Mouse (Mus musculus) embryonic facial prominence, embryonic 11.5 days (tissue): ENCODE results near the gene Mphosph6. TPM values are rescaled to one million over a fixed set of nuclear protein-coding genes. Genes with fewer than 3 reads are reported as not detected.

ENCODE experiments used
- ATAC-seq: fragments of 200-750 bp; cut with Nextera tagmentation; replicated peaks from 2 replicates; pipeline ENCODE4 v1.8.0; 2017; ENCODE audit warnings: low read depth; ENCODE audit not compliant: insufficient number of reproducible peaks, low FRiP score, low TSS enrichment
- DNase-seq: peaks from one replicate; pipeline ENCODE4 v3.0.0-alpha.2; 2015; ENCODE audit warnings: low spot score
- H3K27ac ChIP-seq: fragments of 300-500 bp; sonication (generic); replicated peaks from 2 replicates; pipeline ENCODE4 v1.5.1; 2014; ENCODE audit warnings: mild to moderate bottlenecking, low read depth, low read length, control low read depth
- H3K27me3 ChIP-seq: fragments of 300-500 bp; sonication (generic); 2 replicates; pipeline ENCODE4 v1.6.1; 2014; ENCODE audit warnings: mild to moderate bottlenecking, low read length, moderate library complexity, mixed read lengths; ENCODE audit not compliant: control insufficient read depth, insufficient read depth
- H3K36me3 ChIP-seq: fragments of 300-500 bp; sonication (generic); replicated peaks from 2 replicates; pipeline ENCODE4 v1.6.1; 2014; ENCODE audit warnings: low read depth, mild to moderate bottlenecking, low read length, moderate library complexity, mixed read lengths; ENCODE audit not compliant: control insufficient read depth, insufficient read depth
- H3K4me1 ChIP-seq: fragments of 300-500 bp; sonication (generic); 2 replicates; pipeline ENCODE4 v1.6.1; 2014; ENCODE audit warnings: low read length, mixed read lengths; ENCODE audit not compliant: control insufficient read depth, insufficient read depth
- H3K4me2 ChIP-seq: fragments of 300-500 bp; sonication (generic); 2 replicates; pipeline ENCODE4 v1.6.1; 2014; ENCODE audit warnings: low read depth, mild to moderate bottlenecking, control low read depth, low read length, moderate library complexity
- H3K4me3 ChIP-seq: fragments of 300-500 bp; sonication (generic); 2 replicates; pipeline ENCODE4 v1.5.1; 2014; ENCODE audit warnings: low read depth, low read length, control low read depth
- H3K9ac ChIP-seq: fragments of 300-500 bp; sonication (generic); replicated peaks from 2 replicates; pipeline ENCODE4 v1.6.1; 2014; ENCODE audit warnings: mild to moderate bottlenecking, control low read depth, low read length
- H3K9me3 ChIP-seq: fragments of 300-500 bp; sonication (generic); replicated peaks from 2 replicates; pipeline ENCODE4 v1.6.1; 2016; ENCODE audit warnings: mild to moderate bottlenecking, low read length, inconsistent platforms, mixed read lengths; ENCODE audit not compliant: control insufficient read depth
- WGBS: fragments of 180-500 bp; shearing (Covaris S2); extraction: QIAGEN DNeasy Blood & Tissue Kit; methylation state at CpG from one replicate; pipeline ENCODE4 v1.1.7; 2014; 5-methylcytosine and 5-hydroxymethylcytosine counted together
- polyA plus RNA-seq: library from polyadenylated mRNA; unstranded; fragments of >200 nt; fragmentation: Nextera tagmentation; extraction: Ambion mirVana; gene quantifications from 2 replicates; pipeline ENCODE4 v1.2.1, GENCODE M21; 2014

Mphosph6 gene
- polyA plus RNA-seq, result 61.5 and 69.1 TPM in 2 replicates

DNA sequence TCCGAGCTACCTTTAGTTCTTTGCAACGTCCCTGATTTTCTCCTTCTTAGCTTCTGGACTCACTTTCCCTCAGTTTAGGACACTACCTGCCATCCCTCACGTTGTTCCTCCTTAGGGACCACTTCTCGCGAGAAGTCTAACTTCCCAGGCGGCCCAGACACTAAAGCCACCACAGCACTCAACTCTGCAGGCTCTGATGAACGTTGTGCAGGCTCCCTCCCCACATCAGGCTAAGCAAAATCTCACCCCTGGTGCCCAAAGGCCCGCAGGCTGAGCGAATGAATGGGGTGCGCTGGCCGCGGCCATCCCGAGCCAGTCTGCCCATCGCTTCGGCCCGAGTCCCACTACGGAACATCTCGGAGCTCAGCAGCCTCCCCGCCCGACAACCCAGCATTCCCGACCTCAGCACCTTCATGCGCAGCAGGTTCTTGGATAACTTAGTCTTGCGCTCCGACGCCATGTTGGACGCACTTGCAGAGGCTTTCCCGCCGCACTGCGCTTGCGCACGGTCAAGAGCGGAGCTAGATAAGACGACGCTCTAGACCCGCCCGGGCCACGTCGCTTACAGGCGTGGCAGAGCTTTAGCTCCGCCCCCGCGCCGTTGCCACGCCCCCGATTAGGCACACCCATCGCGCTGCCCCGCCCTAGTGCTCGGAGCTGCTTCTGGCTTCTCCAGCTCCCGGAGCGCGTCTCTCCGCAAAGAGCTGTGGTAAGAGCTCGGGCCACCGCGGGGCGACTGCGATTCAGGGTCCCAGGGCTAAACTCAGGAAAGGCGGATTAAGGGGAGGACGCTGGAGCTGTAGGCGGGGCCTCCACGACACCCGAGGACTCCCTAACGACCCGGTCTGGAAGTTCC, at the start of gene Mphosph6:
TSS of gene Mphosph6 (minus strand) at position 501 of the 856 bp plus-strand sequence.
- ATAC-seq (peak; percentile 99), DNase-seq (peak; percentile 99)
- under 1% methylated on average over 65 of the region's 65 CpGs for WGBS
- Histone ChIP-seq H3K4me2 (peak within 1 kb of the TSS; percentile 70), H3K36me3 (no peaks in the 10 kb centered on the region), H3K4me1 (0 out of 2 replicates have a peak, but pooled peaks cover 3% of the 10 kb centered on the region), H3K9ac (peak within 1 kb of the TSS; percentile 81), H3K27me3 (no peaks in the 10 kb centered on the region), H3K4me3 (peak within 1 kb of the TSS; percentile 65), H3K27ac (peak within 1 kb of the TSS; percentile 74), H3K9me3 (no peaks in the 10 kb centered on the region)

DNA sequence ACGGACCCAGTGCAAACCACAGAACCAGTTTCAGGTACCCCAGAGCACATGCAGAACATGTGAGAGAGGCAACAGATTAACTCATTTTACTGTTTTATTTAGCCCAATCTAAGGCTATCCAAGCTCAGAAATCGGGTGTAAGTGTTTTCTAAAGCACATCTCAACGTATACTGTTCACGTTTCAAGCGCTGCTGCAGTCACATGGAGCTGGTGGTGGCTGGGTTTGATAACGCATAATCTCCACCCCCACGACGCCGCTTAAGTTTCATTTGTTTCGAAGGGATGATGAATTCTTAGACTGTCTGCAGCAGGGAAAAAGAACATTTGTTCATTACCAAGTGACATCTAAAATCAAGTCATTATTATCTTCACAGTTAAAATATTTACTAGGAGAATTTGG, 48.7 kb upstream of the Mphosph6 start:
- ATAC-seq, result no peak

DNA sequence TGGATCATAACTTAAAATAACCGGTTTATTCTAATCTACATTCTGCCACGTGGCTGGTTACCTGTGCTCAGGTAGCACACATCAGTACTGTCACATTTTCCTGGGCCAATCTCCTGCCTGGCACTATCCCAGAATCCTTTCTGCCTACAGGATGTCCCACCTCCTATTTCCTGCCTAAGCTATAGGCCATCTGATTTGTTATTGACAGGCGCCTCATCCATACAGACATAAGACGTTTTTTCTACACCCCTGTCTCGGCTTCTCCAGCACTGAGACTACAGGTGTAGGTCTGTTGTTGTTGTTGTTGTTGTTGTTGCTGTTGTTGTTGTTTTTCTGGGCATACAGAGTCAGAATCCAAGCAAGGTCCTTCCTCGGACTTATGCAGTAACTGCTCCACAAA, 46.1 kb upstream of the Mphosph6 start:
- Histone ChIP-seq H3K36me3 (no peaks in the 10 kb centered on the region), H3K4me2 (no peak overlapping the region), H3K27ac (no peak overlapping the region), H3K4me1 (no peaks in the 10 kb centered on the region), H3K27me3 (no peaks in the 10 kb centered on the region), H3K9me3 (no peaks in the 10 kb centered on the region), H3K4me3 (no peak overlapping the region), H3K9ac (no peak overlapping the region)
- 91% methylated on average over 6 of the region's 6 CpGs for WGBS
- no peak for DNase-seq
- no peak for ATAC-seq

More for the DNA sequence above, 48.7 kb upstream of the Mphosph6 start:
- no peak overlapping the region for H3K4me3 ChIP-seq
- no peak overlapping the region for H3K4me2 ChIP-seq
- H3K4me1 ChIP-seq, result no peaks in the 10 kb centered on the region
- no peaks in the 10 kb centered on the region for H3K27me3 ChIP-seq
- no peaks in the 10 kb centered on the region for H3K36me3 ChIP-seq
- no peak for DNase-seq
- H3K27ac ChIP-seq, result no peak overlapping the region
- no peaks in the 10 kb centered on the region for H3K9me3 ChIP-seq
- 83% methylated on average over 10 of the region's 10 CpGs for WGBS
- no peak overlapping the region for H3K9ac ChIP-seq

DNA sequence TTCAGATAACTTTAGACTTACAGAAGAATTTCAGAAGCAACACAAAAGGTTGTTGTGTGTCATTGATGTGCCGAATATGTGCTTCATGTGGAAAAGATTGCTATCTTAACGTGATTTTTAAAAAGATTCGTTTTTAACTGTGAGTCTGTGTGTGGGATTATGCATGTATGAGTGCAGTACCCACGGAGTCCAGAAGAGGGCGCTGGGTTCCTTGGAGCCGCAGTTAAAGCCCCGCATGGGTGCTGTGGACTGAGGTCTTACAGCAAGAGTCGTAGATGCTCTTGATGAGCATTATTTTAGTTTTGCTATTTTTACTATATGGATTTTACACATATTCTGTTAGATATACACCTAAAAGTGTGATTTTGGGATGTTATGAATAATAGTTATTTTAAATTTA, 42.0 kb upstream of the Mphosph6 start:
- H3K36me3 ChIP-seq, result no peaks in the 10 kb centered on the region
- WGBS, result 81% methylated on average over 8 of the region's 8 CpGs

DNA sequence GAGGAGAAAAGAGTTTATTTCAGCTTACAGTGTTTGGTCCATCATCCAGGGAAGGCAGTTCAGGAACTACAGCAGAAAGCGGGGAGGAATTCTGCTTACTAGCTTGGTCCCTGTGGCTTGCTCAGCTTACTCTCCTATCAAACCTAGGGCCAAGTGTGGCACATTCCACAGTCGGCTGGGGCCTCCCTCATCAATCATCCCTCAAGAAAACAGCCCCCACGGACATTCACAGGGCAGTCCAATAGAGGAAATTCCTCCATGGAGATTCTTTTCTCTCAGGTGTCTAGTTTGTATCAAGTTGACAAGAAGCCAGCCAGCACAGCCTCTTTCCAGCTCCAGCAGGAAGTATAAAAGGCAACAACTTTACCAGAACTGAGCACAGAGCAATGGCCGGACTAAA, 11.8 kb upstream of the Mphosph6 start:
- Histone ChIP-seq H3K4me2 (no peak overlapping the region), H3K27ac (no peak overlapping the region), H3K27me3 (no peaks in the 10 kb centered on the region), H3K4me3 (no peak overlapping the region), H3K9ac (no peak overlapping the region), H3K9me3 (no peaks in the 10 kb centered on the region), H3K36me3 (no peaks in the 10 kb centered on the region), H3K4me1 (no peaks in the 10 kb centered on the region)
- 47% methylated on average over 4 of the region's 4 CpGs for WGBS
- ATAC-seq, result no peak
- DNase-seq, result no peak

More for the DNA sequence above, 42.0 kb upstream of the Mphosph6 start:
- Histone ChIP-seq H3K4me3 (no peak overlapping the region), H3K9me3 (no peaks in the 10 kb centered on the region), H3K4me2 (no peak overlapping the region), H3K27me3 (no peaks in the 10 kb centered on the region), H3K9ac (no peak overlapping the region), H3K27ac (no peak overlapping the region), H3K4me1 (no peaks in the 10 kb centered on the region)
- ATAC-seq (no peak), DNase-seq (no peak)

DNA sequence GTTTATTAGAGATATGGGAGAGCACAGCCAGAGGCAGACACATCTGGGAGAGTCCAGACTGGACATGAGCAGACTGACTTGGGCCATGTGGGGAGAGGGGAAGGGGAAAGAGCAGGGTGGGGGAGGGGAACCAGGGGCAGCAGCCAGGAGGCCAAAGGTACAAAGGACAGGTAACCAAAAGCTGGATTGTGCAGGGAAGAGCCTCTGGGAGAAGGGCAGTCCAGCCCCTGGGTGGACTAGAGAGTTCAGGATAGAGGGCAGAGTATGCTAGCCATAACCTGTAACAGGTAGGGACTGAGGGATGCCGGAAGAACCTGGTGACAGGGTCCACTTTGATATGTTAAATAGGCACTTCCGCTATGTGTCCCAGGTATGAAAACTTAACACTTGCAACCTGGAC, 8.9 kb upstream of the Mphosph6 start:
- 86% methylated on average over 2 of the region's 2 CpGs for WGBS
- Histone ChIP-seq H3K4me1 (no peaks in the 10 kb centered on the region), H3K4me2 (no peak overlapping the region), H3K4me3 (no peak overlapping the region), H3K36me3 (no peaks in the 10 kb centered on the region), H3K9ac (no peak overlapping the region), H3K27ac (no peak overlapping the region), H3K27me3 (no peaks in the 10 kb centered on the region), H3K9me3 (no peaks in the 10 kb centered on the region)
- ATAC-seq (no peak), DNase-seq (no peak)

DNA sequence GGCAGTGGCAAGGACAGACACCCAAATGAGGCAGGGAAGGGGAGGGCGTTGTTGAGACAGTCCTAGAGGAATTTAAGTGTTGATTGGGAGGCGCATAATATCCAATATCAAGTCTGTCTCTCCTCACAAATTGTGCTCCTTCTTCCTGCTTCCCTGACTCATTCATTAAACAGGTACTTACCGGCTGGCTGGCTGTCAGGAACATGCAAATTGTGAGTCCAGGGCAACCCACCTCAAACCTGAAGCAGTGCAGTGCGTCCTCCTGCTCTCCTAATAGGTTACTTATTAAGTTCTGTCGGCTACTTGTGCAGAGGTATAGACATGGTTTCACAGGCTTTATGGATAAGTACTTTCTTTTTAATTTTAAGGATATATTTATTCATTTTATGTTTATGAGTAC, 3.7 kb upstream of the Mphosph6 start:
- Histone ChIP-seq H3K4me1 (0 out of 2 replicates have a peak, but pooled peaks cover 3% of the 10 kb centered on the region), H3K4me3 (no peak overlapping the region), H3K4me2 (no peak overlapping the region), H3K36me3 (no peaks in the 10 kb centered on the region), H3K27me3 (no peaks in the 10 kb centered on the region), H3K9ac (no peak overlapping the region), H3K27ac (no peak overlapping the region), H3K9me3 (no peaks in the 10 kb centered on the region)
- ATAC-seq (no peak), DNase-seq (no peak)
- WGBS, result 78% methylated on average over 5 of the region's 5 CpGs

DNA sequence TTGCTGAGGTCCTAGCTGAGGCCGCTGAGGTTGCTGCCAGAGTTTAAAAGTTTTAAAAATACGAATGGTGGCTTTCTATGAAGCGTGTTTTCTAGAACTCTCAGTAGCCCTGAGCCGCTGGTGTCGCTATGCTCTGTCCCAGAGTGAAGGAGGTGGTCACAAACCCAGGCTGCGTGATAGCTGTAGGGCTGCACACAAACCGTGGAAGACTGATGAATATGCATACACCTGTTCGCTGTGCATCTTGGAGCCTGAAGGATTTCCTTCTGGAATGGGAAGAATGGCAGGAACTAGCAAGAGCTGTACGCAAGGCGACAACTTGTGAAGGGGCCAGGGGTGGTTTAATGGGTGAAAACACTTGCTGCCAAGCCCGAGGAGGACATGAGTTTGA, 551 bp upstream of the Mphosph6 start:
- H3K4me2 ChIP-seq, result peak overlapping the region; percentile 70
- H3K36me3 ChIP-seq, result no peaks in the 10 kb centered on the region
- H3K27ac ChIP-seq, result no peak overlapping the region
- peak; percentile 66 for ATAC-seq
- no peaks in the 10 kb centered on the region for H3K27me3 ChIP-seq
- no peak for DNase-seq
- H3K4me1 ChIP-seq, result 0 out of 2 replicates have a peak, but pooled peaks cover 3% of the 10 kb centered on the region
- 2% methylated on average over 11 of the region's 11 CpGs for WGBS
- H3K9ac ChIP-seq, result peak overlapping the region; percentile 81
- no peaks in the 10 kb centered on the region for H3K9me3 ChIP-seq
- peak overlapping the region; percentile 65 for H3K4me3 ChIP-seq
